Mouse (Mus musculus): ENCODE measurements around the gene Olfr459.

- TF ChIP-seq CTCF (IDR thresholded peaks at IDR 0.05; ENCODE audit: low read depth) (no peak), EP300 (IDR thresholded peaks at IDR 0.05; ENCODE audit: low read depth) (no peak)
These were observed 10.7 kb downstream of the Olfr459 start for GRCm38 (mm10) chr6:41764306-41764705.
